Mouse (Mus musculus): ENCODE data around the gene Atic. TPM values are rescaled to one million over a fixed set of nuclear protein-coding genes. Genes with fewer than 3 reads are reported as not detected.

Gene Atic
- total RNA-seq, 1 experiment from 2014 or later = 29.4 TPM

DNA sequence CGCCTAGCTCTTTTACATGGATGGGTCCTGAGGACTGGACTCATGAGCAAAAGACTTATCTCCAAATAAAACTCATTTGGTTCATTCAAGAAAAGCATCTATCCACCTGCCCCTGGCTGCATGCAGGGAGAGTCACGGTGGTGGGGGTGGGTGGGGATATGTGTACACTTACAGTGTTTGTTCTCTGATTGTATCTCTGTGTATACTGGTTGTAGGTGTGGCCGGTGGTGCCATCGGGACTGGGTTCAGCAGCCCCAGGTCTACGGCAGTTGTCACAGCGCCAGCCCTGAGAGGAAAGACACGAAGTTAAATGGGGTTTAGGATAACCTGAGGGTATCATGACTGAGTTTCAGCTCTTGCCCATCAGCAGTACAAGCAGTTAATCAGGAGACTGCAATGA lies 29.7 kb downstream of the Atic start:
- no peak for ATAC-seq (replicated peaks; ENCODE audit: insufficient number of reproducible peaks, low FRiP score, low TSS enrichment, poor library complexity, severe bottlenecking)

DNA sequence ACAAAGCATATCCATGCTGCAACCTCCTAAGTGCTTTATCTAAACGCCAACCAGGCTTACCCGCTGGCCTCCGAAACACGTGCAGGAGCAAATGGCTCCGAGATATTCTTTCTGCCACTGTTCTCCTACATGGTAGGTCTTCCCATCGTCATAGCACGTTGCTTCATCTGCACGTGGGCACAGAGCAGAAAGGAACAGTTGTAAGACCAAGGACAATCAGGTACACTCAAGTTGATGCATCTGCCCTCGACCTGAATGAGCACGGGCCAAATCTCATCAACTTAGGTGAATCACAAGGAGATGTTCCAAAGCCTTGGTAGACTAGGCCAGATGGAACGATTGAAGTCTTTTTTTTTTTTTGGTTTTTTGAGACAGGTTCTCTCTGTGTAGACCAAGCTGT lies 33.1 kb downstream of the Atic start:
- no peak for ATAC-seq (replicated peaks; ENCODE audit: insufficient number of reproducible peaks, low FRiP score, low TSS enrichment, poor library complexity, severe bottlenecking)

DNA sequence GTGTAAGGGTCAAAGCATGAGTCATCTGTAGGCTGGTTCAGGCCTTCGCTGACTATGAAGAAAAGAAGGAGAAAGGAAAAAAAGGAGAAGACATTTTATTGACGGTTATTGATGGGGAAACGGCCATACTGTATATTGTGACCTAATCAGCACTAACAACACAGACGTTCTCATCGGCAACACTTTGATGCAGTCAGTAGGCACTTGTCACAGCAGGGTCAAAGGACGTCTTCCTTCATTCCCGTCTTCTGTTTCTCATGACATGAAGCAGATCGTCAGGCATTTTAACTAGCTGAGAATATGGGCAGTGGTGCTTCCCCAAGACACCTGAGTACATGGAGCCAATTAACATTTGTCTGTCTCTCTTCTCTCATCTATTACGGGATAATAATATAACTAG lies 36.2 kb downstream of the Atic start:
- ATAC-seq (replicated peaks; ENCODE audit: insufficient number of reproducible peaks, low FRiP score, low TSS enrichment, poor library complexity, severe bottlenecking) = no peak

DNA sequence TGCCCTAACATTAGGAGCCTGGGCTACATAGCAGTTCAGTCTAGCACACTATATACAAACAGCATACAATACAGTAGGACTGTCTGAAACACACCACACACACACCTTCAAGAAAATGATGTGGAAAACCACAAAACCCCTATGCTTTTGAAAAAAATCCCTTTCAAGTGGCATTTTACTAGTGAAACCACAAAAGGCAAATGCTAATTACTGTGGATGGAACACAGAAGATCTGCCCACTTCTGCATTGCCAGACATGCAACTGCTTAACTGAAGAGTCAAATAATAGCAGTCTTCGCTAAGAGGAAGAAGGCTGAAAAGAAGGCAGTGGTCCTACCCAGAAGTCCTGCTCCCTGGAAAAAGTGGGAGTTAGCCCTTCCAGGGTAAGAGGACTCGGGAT lies 37.3 kb downstream of the Atic start:
- ATAC-seq (replicated peaks; ENCODE audit: insufficient number of reproducible peaks, low FRiP score, low TSS enrichment, poor library complexity, severe bottlenecking) = no peak

DNA sequence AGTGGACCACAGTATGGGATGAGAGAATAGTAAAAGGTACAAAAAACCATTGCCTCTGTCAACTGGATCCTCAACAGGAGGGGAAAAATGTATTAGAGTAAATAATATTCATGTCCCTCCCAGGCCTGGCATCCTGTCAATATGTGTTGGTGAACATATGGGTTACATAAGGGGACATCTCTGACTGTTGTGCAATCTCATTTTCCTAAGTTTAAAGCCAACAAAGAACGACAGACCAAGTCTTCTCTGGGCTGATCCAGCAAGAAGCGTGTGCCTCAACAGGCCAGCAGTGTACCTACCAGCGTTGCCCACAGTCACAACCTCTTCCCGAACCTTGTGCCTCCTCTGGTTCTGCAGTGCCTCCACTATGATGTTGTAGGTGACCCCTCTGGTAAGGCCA lies 38.4 kb downstream of the Atic start:
- no peak for ATAC-seq (replicated peaks; ENCODE audit: insufficient number of reproducible peaks, low FRiP score, low TSS enrichment, poor library complexity, severe bottlenecking)

DNA sequence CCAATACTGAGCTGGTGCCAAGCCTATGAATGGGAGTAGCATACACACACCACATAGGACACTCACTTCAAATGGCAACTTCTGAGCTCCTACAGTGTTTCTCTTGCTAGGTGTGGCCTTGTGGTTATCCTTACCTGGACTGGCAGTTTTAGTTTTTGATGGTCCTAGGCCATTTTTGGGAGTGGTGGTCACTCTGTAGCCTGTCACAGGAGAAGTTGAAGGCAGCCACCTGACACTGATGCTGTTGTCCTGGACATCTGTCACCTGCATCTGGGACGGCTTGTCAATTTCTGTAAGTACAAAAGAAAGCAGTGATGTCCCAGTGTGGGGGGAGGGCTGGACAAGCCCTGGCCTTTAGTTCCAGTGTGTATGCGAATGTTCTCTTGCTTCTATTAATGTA lies 48.8 kb downstream of the Atic start:
- ATAC-seq (replicated peaks; ENCODE audit: insufficient number of reproducible peaks, low FRiP score, low TSS enrichment, poor library complexity, severe bottlenecking) = no peak

DNA sequence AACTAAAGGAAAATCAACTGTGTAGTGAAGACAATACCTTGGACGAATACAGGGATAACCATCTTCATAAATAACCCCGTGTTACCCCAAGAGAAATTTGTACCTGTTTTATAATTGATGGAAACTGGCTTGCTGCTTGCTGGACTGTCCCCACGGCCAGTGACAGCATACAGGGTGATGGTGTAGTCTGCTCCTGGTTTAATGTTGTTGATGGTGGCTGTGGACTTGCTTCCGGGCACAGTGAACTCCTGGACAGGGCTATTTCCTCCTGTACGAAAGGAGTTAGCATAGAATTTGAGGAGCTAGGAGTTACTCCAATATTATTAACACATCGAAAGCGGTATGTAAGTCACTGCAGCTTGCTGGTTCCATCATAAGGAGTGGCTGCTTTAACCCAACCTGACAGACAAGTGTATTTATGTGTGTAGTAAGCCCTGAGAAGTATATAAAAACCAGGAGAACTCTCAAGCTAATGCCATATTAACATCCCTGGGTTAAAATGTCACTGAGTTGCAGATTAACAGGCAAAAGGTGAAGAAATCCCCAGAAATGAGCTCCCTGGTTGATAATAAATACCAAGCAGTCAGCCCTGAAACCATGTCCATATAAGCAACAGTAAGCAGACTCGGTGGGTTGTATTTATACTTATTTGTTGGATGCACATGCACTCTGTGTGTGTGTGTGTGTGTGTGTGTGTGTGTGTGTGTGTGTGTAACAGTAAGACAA lies 49.8 kb downstream of the Atic start:
- no peak for ATAC-seq (replicated peaks; ENCODE audit: insufficient number of reproducible peaks, low FRiP score, low TSS enrichment, poor library complexity, severe bottlenecking)

DNA sequence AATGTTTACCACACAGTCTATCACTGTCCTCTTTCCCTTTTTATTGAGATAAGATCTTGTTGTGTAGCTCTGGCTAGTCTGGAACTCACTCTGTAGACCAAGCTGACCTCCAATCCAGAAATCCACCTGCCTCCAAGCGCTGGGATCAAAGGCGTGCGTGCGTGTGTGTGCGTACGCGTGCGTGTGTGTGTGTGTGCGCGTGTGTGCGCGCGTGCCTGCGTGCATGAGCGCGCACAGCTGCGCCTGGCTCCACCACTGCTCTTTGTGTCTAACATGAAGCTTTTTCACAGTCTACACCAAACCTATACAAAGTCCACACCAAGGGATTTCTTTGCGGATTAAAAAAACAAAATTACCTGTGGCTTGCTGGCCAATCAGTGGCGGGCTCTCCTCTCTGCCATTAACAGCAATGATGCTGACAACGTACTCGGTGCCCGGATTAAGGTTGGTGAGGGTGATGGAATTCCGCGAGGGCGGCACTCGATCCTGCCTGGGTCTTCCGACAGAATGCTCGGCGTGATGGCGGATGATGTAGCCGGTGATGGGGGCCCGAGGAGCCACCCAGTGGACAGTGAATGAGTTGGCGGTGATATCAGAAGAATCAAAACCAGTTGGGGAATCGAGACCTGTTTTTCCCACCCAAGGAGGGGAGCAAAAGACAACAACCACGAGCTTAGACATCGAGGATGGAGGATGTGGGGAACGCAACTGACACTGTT lies 52.3 kb downstream of the Atic start:
- no peak for ATAC-seq (replicated peaks; ENCODE audit: insufficient number of reproducible peaks, low FRiP score, low TSS enrichment, poor library complexity, severe bottlenecking)

DNA sequence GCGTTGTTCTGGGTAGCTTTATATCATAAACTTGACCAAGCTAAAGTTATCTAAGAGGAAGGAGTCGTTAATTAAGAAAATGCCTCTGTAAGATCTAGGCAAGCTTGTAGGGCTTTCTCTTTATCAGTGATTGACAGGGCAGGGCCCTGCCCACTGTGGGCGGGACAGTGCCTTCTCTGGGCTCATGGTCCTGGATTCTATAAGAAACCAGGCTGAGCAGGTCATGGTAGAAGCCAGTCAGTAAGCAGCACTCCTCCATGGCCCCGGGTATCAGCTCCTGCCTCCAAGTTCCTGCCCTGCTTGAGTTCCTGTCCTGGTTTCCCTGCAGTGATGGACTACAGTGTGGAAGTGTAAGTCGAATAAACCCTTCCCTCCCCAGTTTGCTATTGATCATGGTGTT lies 53.0 kb downstream of the Atic start:
- no peak for ATAC-seq (replicated peaks; ENCODE audit: insufficient number of reproducible peaks, low FRiP score, low TSS enrichment, poor library complexity, severe bottlenecking)

DNA sequence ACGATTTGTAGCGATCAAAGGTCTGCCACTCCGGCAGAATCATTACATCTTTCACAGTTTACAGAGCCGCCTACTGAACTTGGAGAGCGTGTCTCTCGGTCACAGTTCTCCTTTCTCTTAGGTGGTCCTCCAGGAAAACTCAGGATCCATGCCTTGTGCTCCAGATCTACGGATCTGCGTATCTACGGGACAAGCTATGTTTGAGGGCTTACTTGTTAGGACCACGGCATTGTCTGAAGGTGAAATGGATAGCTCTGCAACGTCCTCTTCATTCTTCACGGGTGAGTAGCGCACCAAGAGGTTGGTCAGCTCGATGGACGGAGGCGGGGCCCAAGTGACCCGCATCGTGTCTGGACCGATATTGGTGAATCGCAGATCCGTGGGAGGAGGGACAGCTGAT lies 55.3 kb downstream of the Atic start:
- no peak for ATAC-seq (replicated peaks; ENCODE audit: insufficient number of reproducible peaks, low FRiP score, low TSS enrichment, poor library complexity, severe bottlenecking)

DNA sequence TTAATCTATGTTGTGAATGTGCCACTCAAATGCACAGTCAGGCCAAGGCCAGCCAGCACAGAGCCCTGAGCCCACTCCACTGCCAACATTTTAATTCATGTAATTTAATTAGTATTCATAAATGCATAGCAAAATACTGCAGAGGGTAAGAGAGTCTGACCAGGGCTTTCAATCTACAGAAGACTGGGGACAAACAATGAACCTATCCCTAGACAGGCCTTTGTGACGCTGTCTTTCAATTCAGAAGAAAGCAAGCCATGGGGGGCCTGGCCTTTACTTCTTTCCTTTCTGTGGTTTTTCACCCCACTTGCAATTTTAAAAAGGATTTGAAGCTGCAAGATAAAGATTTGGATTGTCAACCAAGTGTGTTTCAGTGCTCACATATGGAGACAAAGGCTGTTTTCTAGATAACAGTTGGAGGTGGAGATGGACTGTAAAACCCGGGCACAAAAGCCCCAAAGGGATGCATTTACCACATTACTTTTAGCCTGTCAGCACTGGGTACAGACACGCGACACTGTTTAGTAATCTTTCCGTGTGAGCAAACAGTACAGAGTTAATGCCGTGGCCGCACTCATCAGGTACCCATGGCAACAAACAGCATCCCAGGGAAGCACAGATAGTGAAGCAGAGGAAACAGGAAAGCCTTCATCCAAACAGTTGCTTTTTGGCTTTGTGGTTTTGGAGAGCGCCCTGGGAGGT lies 57.7 kb downstream of the Atic start:
- ATAC-seq (replicated peaks; ENCODE audit: insufficient number of reproducible peaks, low FRiP score, low TSS enrichment, poor library complexity, severe bottlenecking) = no peak

DNA sequence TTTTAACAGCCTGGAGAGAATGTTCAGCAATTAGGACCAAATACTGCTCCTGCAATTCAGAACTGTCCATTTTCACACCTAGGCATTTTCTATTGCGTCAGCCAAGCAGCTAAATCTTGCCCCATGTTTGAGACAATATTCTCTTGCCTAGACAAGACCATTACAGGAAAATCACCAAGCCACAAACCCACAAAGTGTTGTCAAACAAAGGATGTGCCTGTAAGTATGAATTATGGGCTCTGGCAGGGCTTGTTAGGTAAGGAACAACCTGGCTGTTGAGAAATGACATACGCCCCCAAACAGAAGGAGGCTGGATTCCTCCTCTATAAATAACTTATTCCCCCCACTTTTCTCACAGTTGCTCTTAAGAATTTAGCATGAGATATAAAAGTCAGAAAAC lies 64.6 kb downstream of the Atic start:
- no peak for ATAC-seq (replicated peaks; ENCODE audit: insufficient number of reproducible peaks, low FRiP score, low TSS enrichment, poor library complexity, severe bottlenecking)

DNA sequence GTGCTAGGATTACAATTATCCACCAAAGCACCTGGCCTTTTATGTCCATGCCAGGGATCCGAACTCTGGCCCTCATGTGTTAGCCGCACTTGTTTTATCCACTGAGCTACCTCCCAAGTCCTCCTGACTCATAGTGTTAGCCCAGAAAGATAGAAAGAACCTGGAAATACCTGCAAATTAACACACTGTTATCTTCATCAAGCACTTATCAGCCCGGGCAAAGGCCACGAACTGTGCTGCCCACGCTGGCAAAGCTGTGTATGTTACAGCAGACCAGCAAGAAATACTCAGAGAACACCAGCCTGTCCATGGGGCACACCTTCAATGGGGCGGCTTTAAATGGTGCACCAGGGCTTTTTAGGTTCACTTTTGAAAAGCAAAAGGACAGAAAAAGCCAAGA lies 66.7 kb downstream of the Atic start:
- ATAC-seq (replicated peaks; ENCODE audit: insufficient number of reproducible peaks, low FRiP score, low TSS enrichment, poor library complexity, severe bottlenecking) = no peak

Other genes starting within 250 kb of the Atic start
- gene Abca12, start 142.2 kb upstream of the Atic start, total RNA-seq (2017) = not detected in 3 replicates
- 9.3 to 15.8 TPM (median 9.9 TPM) in 3 replicates for gene Fn1, start 96.0 kb downstream of the Atic start, total RNA-seq (2017)